In the genomic region with DNA sequence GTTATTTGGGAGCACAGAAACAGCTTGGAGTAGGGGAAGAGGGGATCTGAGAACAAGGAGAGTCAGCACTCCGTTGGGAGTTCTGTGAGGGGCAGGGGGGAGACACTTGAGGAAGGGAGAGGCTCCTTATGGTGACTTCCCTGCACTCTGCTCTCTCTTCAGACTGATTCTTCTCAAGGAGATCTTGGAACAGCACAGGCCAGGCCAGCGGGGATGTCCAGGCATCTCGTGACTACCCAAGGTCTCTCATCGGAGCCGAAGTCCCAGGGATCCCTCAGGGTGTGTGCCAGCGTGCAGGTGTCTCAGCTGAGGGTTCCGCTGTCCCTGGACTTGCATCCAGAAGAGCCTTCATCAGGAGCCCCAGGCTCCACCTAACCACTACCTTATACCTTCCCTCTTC, we compare ENCODE assay signal across 19 mouse cellular contexts. TPM values are rescaled to one million over a fixed set of nuclear protein-coding genes. Genes with fewer than 3 reads are reported as not detected.
DNase-seq lines count a peak whose midpoint lies in the region; ATAC-seq and TF ChIP-seq lines count a peak whose summit lies in the region.
"Had no signal": no experiment of that assay in that cellular context is flagged by ENCODE, and none has a peak within 500 bp of the region (broad histone marks: within the 10 kb centered on the region; RNA-seq: fewer than 3 reads in every experiment).

No protein-coding gene starts in this region.

- WGBS in forebrain, embryonic 10.5 days = 78% methylated on average over 7 of the region's 7 CpGs
- WGBS in forebrain, embryonic 15.5 days = 78% methylated on average over 7 of the region's 7 CpGs
- WGBS in hindbrain, embryonic 15.5 days = 85% methylated on average over 7 of the region's 7 CpGs
- WGBS in hindbrain, embryonic 11.5 days = 71% methylated on average over 7 of the region's 7 CpGs
- 79% methylated on average over 7 of the region's 7 CpGs for WGBS in limb, embryonic 10.5 days

- no peaks in the 10 kb centered on the region for H3K9me3 ChIP-seq in forebrain, embryonic 10.5 days
- H3K9me3 ChIP-seq in forebrain, embryonic 15.5 days = no peaks in the 10 kb centered on the region
- H3K9me3 ChIP-seq in hindbrain, embryonic 15.5 days = no peaks in the 10 kb centered on the region
- no peaks in the 10 kb centered on the region for H3K9me3 ChIP-seq in hindbrain, embryonic 11.5 days (ENCODE audit: control insufficient read depth, low read length)
- H3K9me3 ChIP-seq in E14TG2a.4 (ENCODE audit: low read length) = no peaks in the 10 kb centered on the region
- no peaks in the 10 kb centered on the region for H3K9me3 ChIP-seq in limb, embryonic 10.5 days (replicated peaks)
- H3K9me3 ChIP-seq: forebrain, embryonic 12.5 days; limb, embryonic 15.5 days had no signal

- no peak overlapping the region for H3K4me2 ChIP-seq in forebrain, embryonic 15.5 days (replicated peaks)
- H3K4me2 ChIP-seq in hindbrain, embryonic 15.5 days = no peak overlapping the region; the same call in 1 of the 2 replicates
- H3K4me2 ChIP-seq in hindbrain, embryonic 11.5 days (replicated peaks; ENCODE audit: low read depth, low read length) = no peak overlapping the region

- TF ChIP-seq CTCF in E14TG2a.4 (conservative IDR thresholded peaks at IDR 0.05; ENCODE audit: low read length) = no peak

- ATAC-seq in forebrain, embryonic 15.5 days (replicated peaks) = no peak
- no peak for ATAC-seq in hindbrain, embryonic 15.5 days (ENCODE audit: low FRiP score, low read depth)
- ATAC-seq in hindbrain, embryonic 11.5 days (ENCODE audit: low FRiP score) = no peak
- ATAC-seq: intestine, postnatal 0 days had no signal

- H3K9ac ChIP-seq in forebrain, embryonic 15.5 days (replicated peaks) = no peak overlapping the region
- H3K9ac ChIP-seq in hindbrain, embryonic 15.5 days = no peak overlapping the region
- H3K9ac ChIP-seq in hindbrain, embryonic 11.5 days (ENCODE audit: low read depth, low read length) = no peak overlapping the region
- H3K9ac ChIP-seq: forebrain, embryonic 12.5 days; liver, embryonic 14.5 days had no signal

- H3K27me3 ChIP-seq in forebrain, embryonic 10.5 days (ENCODE audit: poor library complexity, severe bottlenecking) = peaks cover 66% of the 10 kb centered on the region
- H3K27me3 ChIP-seq in forebrain, embryonic 15.5 days = peaks cover 35% of the 10 kb centered on the region
- H3K27me3 ChIP-seq in hindbrain, embryonic 15.5 days = peaks cover 48% of the 10 kb centered on the region
- peaks cover 29% of the 10 kb centered on the region for H3K27me3 ChIP-seq in hindbrain, embryonic 11.5 days (ENCODE audit: control insufficient read depth, insufficient read depth, low read length)
- peaks cover 58% of the 10 kb centered on the region for H3K27me3 ChIP-seq in E14TG2a.4 (ENCODE audit: insufficient read depth, low read length)
- peaks cover 60% of the 10 kb centered on the region for H3K27me3 ChIP-seq in limb, embryonic 10.5 days (ENCODE audit: low read depth, poor library complexity, severe bottlenecking)

- no peak overlapping the region for H3K27ac ChIP-seq in forebrain, embryonic 10.5 days
- H3K27ac ChIP-seq in forebrain, embryonic 15.5 days (replicated peaks) = no peak overlapping the region
- no peak overlapping the region for H3K27ac ChIP-seq in hindbrain, embryonic 15.5 days (replicated peaks)
- H3K27ac ChIP-seq in hindbrain, embryonic 11.5 days (ENCODE audit: low read depth, low read length) = no peak overlapping the region
- H3K27ac ChIP-seq in limb, embryonic 10.5 days = no peak overlapping the region
- H3K27ac ChIP-seq: forebrain, embryonic 12.5 days; limb, embryonic 15.5 days; liver, embryonic 14.5 days; macrophage; stomach, postnatal 0 days had no signal

- H3K4me1 ChIP-seq in forebrain, embryonic 10.5 days = peaks cover 28% of the 10 kb centered on the region
- H3K4me1 ChIP-seq in forebrain, embryonic 15.5 days = peaks cover 17% of the 10 kb centered on the region
- peaks cover 17% of the 10 kb centered on the region for H3K4me1 ChIP-seq in hindbrain, embryonic 15.5 days (replicated peaks)
- H3K4me1 ChIP-seq in hindbrain, embryonic 11.5 days (replicated peaks; ENCODE audit: control insufficient read depth, insufficient read depth, low read length) = 0 out of 2 replicates have a peak, but pooled peaks cover 6% of the 10 kb centered on the region
- peaks cover 59% of the 10 kb centered on the region for H3K4me1 ChIP-seq in E14TG2a.4 (replicated peaks; ENCODE audit: low read depth, low read length)
- peaks cover 36% of the 10 kb centered on the region for H3K4me1 ChIP-seq in limb, embryonic 10.5 days

- peak overlapping the region; percentile 50; the same call in 1 of the 2 replicates for H3K4me3 ChIP-seq in forebrain, embryonic 10.5 days
- no peak overlapping the region for H3K4me3 ChIP-seq in forebrain, embryonic 15.5 days
- 0 out of 2 replicates have a peak overlapping the region, but pooled peaks have one; percentile 24 for H3K4me3 ChIP-seq in hindbrain, embryonic 15.5 days
- H3K4me3 ChIP-seq in hindbrain, embryonic 11.5 days (ENCODE audit: low read depth, low read length) = no peak overlapping the region
- H3K4me3 ChIP-seq in E14TG2a.4 (replicated peaks; ENCODE audit: low read length) = 0 out of 2 replicates have a peak overlapping the region, but pooled peaks have one; percentile 49
- peak overlapping the region; percentile 42; the same call in 1 of the 2 replicates for H3K4me3 ChIP-seq in limb, embryonic 10.5 days

- H3K36me3 ChIP-seq in forebrain, embryonic 10.5 days (replicated peaks) = no peaks in the 10 kb centered on the region
- H3K36me3 ChIP-seq in forebrain, embryonic 15.5 days = no peaks in the 10 kb centered on the region
- H3K36me3 ChIP-seq in hindbrain, embryonic 15.5 days = no peaks in the 10 kb centered on the region
- H3K36me3 ChIP-seq in hindbrain, embryonic 11.5 days (ENCODE audit: control insufficient read depth, insufficient read depth, low read length) = no peaks in the 10 kb centered on the region
- no peaks in the 10 kb centered on the region for H3K36me3 ChIP-seq in E14TG2a.4 (ENCODE audit: insufficient read depth, low read length)
- no peaks in the 10 kb centered on the region for H3K36me3 ChIP-seq in limb, embryonic 10.5 days
- H3K36me3 ChIP-seq: forebrain, embryonic 12.5 days; limb, embryonic 15.5 days had no signal

- no peak for DNase-seq in forebrain, embryonic 10.5 days (ENCODE audit: extremely low spot score, low spot score)
- DNase-seq in hindbrain, embryonic 11.5 days (ENCODE audit: low spot score) = no peak
- DNase-seq in limb, embryonic 10.5 days (ENCODE audit: low spot score) = no peak
- DNase-seq in right cerebral cortex, postnatal 4 days = no peak
- DNase-seq: cerebellum, adult 2 months; cerebellum, postnatal 36 days; thymus, adult 2 months; thymus, postnatal 4 days had no signal

RNA-seq across cellular contexts. Expression of a gene that starts 4.5 kb away (rescaled TPM):
- polyA plus RNA-seq in forebrain, embryonic 10.5 days (2016; fragmentation: Nextera tagmentation; extraction: Ambion mirVana) = 0.16 and 0.26 TPM in 2 replicates
- 1.0 and 1.4 TPM in 2 replicates for polyA plus RNA-seq in forebrain, embryonic 15.5 days (2015; fragmentation: Nextera tagmentation; extraction: Ambion mirVana)
- 0.20 and 0.38 TPM in 2 replicates for polyA plus RNA-seq in hindbrain, embryonic 15.5 days (2015; fragmentation: Nextera tagmentation; extraction: Ambion mirVana)
- not detected in 2 replicates for polyA plus RNA-seq in hindbrain, embryonic 11.5 days (2014; fragmentation: Nextera tagmentation; extraction: Ambion mirVana)
- polyA plus RNA-seq in limb, embryonic 10.5 days (2016; fragmentation: Nextera tagmentation; extraction: Ambion mirVana) = 0.18 and 0.40 TPM in 2 replicates
- polyA plus RNA-seq: forebrain, embryonic 12.5 days had no signal

RNA-seq across cellular contexts. Expression of a gene that starts 14.2 kb away (rescaled TPM):
- polyA plus RNA-seq in forebrain, embryonic 10.5 days (2016; fragmentation: Nextera tagmentation; extraction: Ambion mirVana) = 0.24 and 0.81 TPM in 2 replicates
- polyA plus RNA-seq in forebrain, embryonic 15.5 days (2015; fragmentation: Nextera tagmentation; extraction: Ambion mirVana) = 0.88 and 0.91 TPM in 2 replicates
- 0.79 and 1.1 TPM in 2 replicates for polyA plus RNA-seq in hindbrain, embryonic 15.5 days (2015; fragmentation: Nextera tagmentation; extraction: Ambion mirVana)
- 0.29 and 0.94 TPM in 2 replicates for polyA plus RNA-seq in hindbrain, embryonic 11.5 days (2014; fragmentation: Nextera tagmentation; extraction: Ambion mirVana)
- polyA plus RNA-seq in limb, embryonic 10.5 days (2016; fragmentation: Nextera tagmentation; extraction: Ambion mirVana) = 0.18 and 0.51 TPM in 2 replicates

RNA-seq across cellular contexts. Expression of a gene that starts 16.2 kb away (rescaled TPM):
- polyA plus RNA-seq in forebrain, embryonic 10.5 days (2016; fragmentation: Nextera tagmentation; extraction: Ambion mirVana) = 121 and 134 TPM in 2 replicates
- polyA plus RNA-seq in forebrain, embryonic 15.5 days (2015; fragmentation: Nextera tagmentation; extraction: Ambion mirVana) = 132 and 133 TPM in 2 replicates
- 122 and 144 TPM in 2 replicates for polyA plus RNA-seq in hindbrain, embryonic 15.5 days (2015; fragmentation: Nextera tagmentation; extraction: Ambion mirVana)
- 113 and 159 TPM in 2 replicates for polyA plus RNA-seq in hindbrain, embryonic 11.5 days (2014; fragmentation: Nextera tagmentation; extraction: Ambion mirVana)
- polyA plus RNA-seq in limb, embryonic 10.5 days (2016; fragmentation: Nextera tagmentation; extraction: Ambion mirVana) = 140 and 145 TPM in 2 replicates

RNA-seq across cellular contexts. Expression of a gene that starts 19.3 kb away (rescaled TPM):
- 4.5 and 6.9 TPM in 2 replicates for polyA plus RNA-seq in forebrain, embryonic 10.5 days (2016; fragmentation: Nextera tagmentation; extraction: Ambion mirVana)
- 12.9 and 13.0 TPM in 2 replicates for polyA plus RNA-seq in forebrain, embryonic 15.5 days (2015; fragmentation: Nextera tagmentation; extraction: Ambion mirVana)
- polyA plus RNA-seq in hindbrain, embryonic 15.5 days (2015; fragmentation: Nextera tagmentation; extraction: Ambion mirVana) = 19.4 and 19.8 TPM in 2 replicates
- polyA plus RNA-seq in hindbrain, embryonic 11.5 days (2014; fragmentation: Nextera tagmentation; extraction: Ambion mirVana) = 8.6 and 13.8 TPM in 2 replicates
- polyA plus RNA-seq in limb, embryonic 10.5 days (2016; fragmentation: Nextera tagmentation; extraction: Ambion mirVana) = 4.2 and 5.3 TPM in 2 replicates

RNA-seq across cellular contexts. Expression of a gene that starts 46.5 kb away (rescaled TPM):
- polyA plus RNA-seq in forebrain, embryonic 10.5 days (2016; fragmentation: Nextera tagmentation; extraction: Ambion mirVana) = 0.12 and 0.43 TPM in 2 replicates
- polyA plus RNA-seq in forebrain, embryonic 15.5 days (2015; fragmentation: Nextera tagmentation; extraction: Ambion mirVana) = 0.15 TPM in 1 of 2 replicates, not detected in the other
- 0.14 TPM in 1 of 2 replicates, not detected in the other for polyA plus RNA-seq in hindbrain, embryonic 15.5 days (2015; fragmentation: Nextera tagmentation; extraction: Ambion mirVana)
- 0.26 and 0.32 TPM in 2 replicates for polyA plus RNA-seq in hindbrain, embryonic 11.5 days (2014; fragmentation: Nextera tagmentation; extraction: Ambion mirVana)
- 0.31 and 0.66 TPM in 2 replicates for polyA plus RNA-seq in limb, embryonic 10.5 days (2016; fragmentation: Nextera tagmentation; extraction: Ambion mirVana)
- polyA plus RNA-seq: heart, embryonic 14.5 days; neural tube, embryonic 14.5 days had no signal

Comparison
In these comparisons a context has a peak if more than half of its experiments do, and no peak if none do; other contexts are left out.
1. H3K4me3 ChIP-seq: peak in forebrain, embryonic 10.5 days (single experiment), hindbrain, embryonic 15.5 days (single experiment), E14TG2a.4 (single experiment) and limb, embryonic 10.5 days (single experiment); none in forebrain, embryonic 15.5 days (single experiment) and hindbrain, embryonic 11.5 days (single experiment).